Mouse (Mus musculus): ENCODE results near the gene Polrmt.

The Polrmt gene

GRCm38 (mm10) chr10:79686219-79686618 lies 60.2 kb downstream of the Polrmt start:
- DNase-seq = no peak

All from right cerebral cortex, adult 18-20 months (tissue).